Mouse (Mus musculus) embryonic facial prominence, embryonic 14.5 days (tissue): ENCODE measurements at regions not wholly inside any gene's neighbourhood (a gene's known extent, or its start where the extent isn't known, plus 50 kb on each side); places are given as distances from the start of the nearest gene placed in this dataset.

Source experiments
- ATAC-seq: fragments of 200-750 bp; cut with Nextera tagmentation; 2 replicates; pipeline ENCODE4 v1.8.0; 2017; ENCODE audit warnings: low read depth, moderate number of reproducible peaks, moderate TSS enrichment
- DNase-seq: peaks from one replicate; pipeline ENCODE4 v3.0.0-alpha.2; 2015; ENCODE audit warnings: low spot score
- H3K27ac ChIP-seq: fragments of 300-500 bp; sonication (generic); replicated peaks from 2 replicates; pipeline ENCODE4 v1.5.1; 2014; ENCODE audit warnings: low read depth, mild to moderate bottlenecking, low read length, moderate library complexity
- H3K27me3 ChIP-seq: fragments of 300-500 bp; sonication (generic); replicated peaks from 2 replicates; pipeline ENCODE4 v1.6.1; 2014; ENCODE audit warnings: low read length; ENCODE audit not compliant: control insufficient read depth, insufficient read depth
- H3K36me3 ChIP-seq: fragments of 300-500 bp; sonication (generic); 2 replicates; pipeline ENCODE4 v1.6.1; 2014; ENCODE audit warnings: low read length, mixed read lengths; ENCODE audit not compliant: control insufficient read depth, insufficient read depth
- H3K4me1 ChIP-seq: fragments of 300-500 bp; sonication (generic); 2 replicates; pipeline ENCODE4 v1.6.1; 2014; ENCODE audit warnings: antibody characterized with exemption, low read length; ENCODE audit not compliant: control insufficient read depth, insufficient read depth
- H3K4me2 ChIP-seq: fragments of 300-500 bp; sonication (generic); 2 replicates; pipeline ENCODE4 v1.6.1; 2014; ENCODE audit warnings: low read depth, mild to moderate bottlenecking, low read length, moderate library complexity, mixed read lengths
- H3K4me3 ChIP-seq: fragments of 300-500 bp; sonication (generic); 2 replicates; pipeline ENCODE4 v1.5.1; 2014; ENCODE audit warnings: low read depth, mild to moderate bottlenecking, low read length
- H3K9ac ChIP-seq: fragments of 300-500 bp; sonication (generic); 2 replicates; pipeline ENCODE4 v1.6.1; 2014; ENCODE audit warnings: low read depth, mild to moderate bottlenecking, low read length, moderate library complexity, mixed read lengths
- H3K9me3 ChIP-seq: fragments of 300-500 bp; sonication (generic); 2 replicates; pipeline ENCODE4 v1.6.1; 2016; ENCODE audit warnings: low read length; ENCODE audit not compliant: control insufficient read depth
- WGBS: fragments of 180-500 bp; shearing (Covaris S2); extraction: QIAGEN DNeasy Blood & Tissue Kit; methylation state at CpG from one replicate; pipeline ENCODE4 v1.1.7; 2014; 5-methylcytosine and 5-hydroxymethylcytosine counted together

DNA sequence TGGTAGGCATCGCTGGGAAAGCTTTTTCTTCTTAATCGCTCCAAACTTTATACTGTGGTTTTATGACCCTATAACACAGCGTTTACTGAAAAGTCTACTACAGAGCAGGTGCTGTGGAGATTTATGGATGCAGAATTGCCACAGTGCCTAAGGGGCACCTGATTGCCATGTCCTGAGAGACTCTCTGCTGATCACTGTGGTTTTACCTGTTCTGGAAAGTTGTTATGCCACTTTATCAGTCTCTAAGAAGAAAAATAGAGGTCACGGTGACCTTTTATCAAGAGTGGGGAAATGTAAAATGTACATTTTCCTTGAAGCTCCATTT is 250.0 kb downstream of the Trib2 start:
- ATAC-seq: no peak
- peak overlapping the region; percentile 53 for H3K27ac ChIP-seq
- WGBS: 50% methylated on average over 4 of the region's 4 CpGs

GRCm38 (mm10) chr12:15565941-15566784 is 250.6 kb downstream of the Trib2 start:
- ATAC-seq (peak; percentile 93), DNase-seq (peak; percentile 88)
- no peak overlapping the region for H3K4me3 ChIP-seq
- no peak overlapping the region for H3K4me2 ChIP-seq
- peak overlapping the region; percentile 58 for H3K27ac ChIP-seq
- no peak overlapping the region for H3K9ac ChIP-seq
- WGBS: 18% methylated on average over 3 of the region's 3 CpGs
- no peaks in the 10 kb centered on the region for H3K9me3 ChIP-seq
- H3K27me3 ChIP-seq: no peaks in the 10 kb centered on the region
- H3K4me1 ChIP-seq: peaks cover 9% of the 10 kb centered on the region; the same call in 1 of the 2 replicates
- no peaks in the 10 kb centered on the region for H3K36me3 ChIP-seq

More for the DNA sequence above, 250.0 kb downstream of the Trib2 start:
- H3K4me2 ChIP-seq: no peak overlapping the region
- peaks cover 9% of the 10 kb centered on the region; the same call in 1 of the 2 replicates for H3K4me1 ChIP-seq
- no peaks in the 10 kb centered on the region for H3K27me3 ChIP-seq
- H3K36me3 ChIP-seq: no peaks in the 10 kb centered on the region
- no peaks in the 10 kb centered on the region for H3K9me3 ChIP-seq
- H3K4me3 ChIP-seq: no peak overlapping the region
- no peak for DNase-seq
- H3K9ac ChIP-seq: no peak overlapping the region

GRCm38 (mm10) chr12:15562826-15563225 is 253.9 kb downstream of the Trib2 start:
- ATAC-seq (no peak), DNase-seq (no peak)
- WGBS: 54% methylated on average over 4 of the region's 4 CpGs
- no peak overlapping the region for H3K4me2 ChIP-seq
- H3K27ac ChIP-seq: no peak overlapping the region
- H3K9me3 ChIP-seq: no peaks in the 10 kb centered on the region
- no peaks in the 10 kb centered on the region for H3K27me3 ChIP-seq
- H3K4me3 ChIP-seq: no peak overlapping the region
- H3K4me1 ChIP-seq: peaks cover 9% of the 10 kb centered on the region; the same call in 1 of the 2 replicates
- no peaks in the 10 kb centered on the region for H3K36me3 ChIP-seq
- H3K9ac ChIP-seq: no peak overlapping the region

DNA sequence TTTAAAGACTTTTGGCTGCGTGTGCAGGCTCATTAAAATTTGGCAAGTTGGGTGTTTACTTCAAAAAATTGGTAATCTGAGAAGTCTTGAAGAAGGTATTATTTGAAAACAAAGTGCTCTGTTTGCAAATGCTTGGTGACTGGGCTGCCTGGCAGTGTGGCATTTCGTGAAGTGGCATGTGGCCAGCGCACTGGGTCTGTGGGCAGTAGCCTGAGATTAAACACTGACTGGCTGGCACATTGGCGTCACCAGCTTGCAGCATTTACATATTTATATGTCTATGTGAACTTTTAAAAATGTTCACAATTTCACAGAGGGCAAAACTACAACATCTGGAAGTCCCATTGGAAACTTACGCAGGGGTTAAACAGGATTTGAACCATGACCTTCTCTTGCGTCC is 261.3 kb downstream of the Trib2 start:
- H3K9me3 ChIP-seq: no peaks in the 10 kb centered on the region
- H3K27ac ChIP-seq: no peak overlapping the region
- WGBS: 82% methylated on average over 6 of the region's 6 CpGs
- no peak overlapping the region for H3K4me2 ChIP-seq
- no peaks in the 10 kb centered on the region for H3K27me3 ChIP-seq
- H3K4me1 ChIP-seq: peaks cover 10% of the 10 kb centered on the region
- H3K36me3 ChIP-seq: no peaks in the 10 kb centered on the region
- ATAC-seq (no peak), DNase-seq (no peak)
- H3K4me3 ChIP-seq: no peak overlapping the region
- H3K9ac ChIP-seq: no peak overlapping the region

DNA sequence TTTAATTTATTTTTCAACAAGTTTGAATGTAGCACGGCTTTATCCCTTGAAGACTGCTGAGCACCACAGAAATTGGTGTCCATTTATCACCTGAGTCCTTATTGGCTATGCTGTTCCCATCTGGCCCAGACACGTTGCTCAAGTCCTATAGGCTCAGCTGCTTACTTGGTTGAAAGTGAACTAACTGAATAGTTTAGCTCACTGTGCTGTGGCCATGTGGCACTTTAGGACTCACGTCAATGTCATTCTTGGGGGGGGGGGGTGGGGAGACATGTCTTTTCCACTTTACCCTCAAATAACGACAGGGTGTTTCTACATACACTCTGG is 263.1 kb downstream of the Trib2 start:
- ATAC-seq: no peak
- H3K9ac ChIP-seq: no peak overlapping the region

DNA sequence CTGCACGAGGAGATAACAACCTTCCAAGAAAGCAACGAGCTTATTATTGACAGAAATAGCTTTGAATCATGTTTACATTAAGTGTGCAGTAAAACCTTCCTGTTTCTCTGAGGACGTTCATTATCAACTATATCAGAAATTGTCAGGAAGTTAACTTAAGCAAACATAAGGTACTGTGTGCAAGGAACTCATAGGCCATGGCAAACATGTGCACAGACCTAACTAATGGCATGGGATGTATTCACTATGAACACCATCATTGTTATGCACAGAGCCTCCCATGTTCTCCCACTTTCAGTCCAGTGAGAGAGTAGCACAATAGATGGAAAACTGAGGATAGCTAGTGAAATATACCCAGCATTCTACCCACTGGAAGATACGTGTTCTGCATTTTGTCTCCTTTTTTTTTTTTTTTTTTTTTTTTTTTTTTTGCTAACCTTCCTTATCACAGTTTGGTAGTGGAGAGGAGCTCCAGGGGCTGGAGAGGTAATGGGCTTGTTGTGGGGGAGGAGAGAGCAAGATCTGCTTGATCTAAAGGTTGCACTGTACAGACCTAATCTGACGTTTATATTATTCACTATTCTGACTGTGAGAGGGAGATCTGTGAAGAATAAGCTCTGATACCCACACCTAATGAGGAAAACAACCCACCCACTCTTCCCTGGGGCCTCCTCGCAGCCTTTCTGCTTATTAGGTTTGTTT is 263.6 kb downstream of the Trib2 start:
- Histone ChIP-seq H3K27me3 (no peaks in the 10 kb centered on the region), H3K4me2 (no peak overlapping the region), H3K9me3 (no peaks in the 10 kb centered on the region), H3K9ac (no peak overlapping the region), H3K36me3 (no peaks in the 10 kb centered on the region), H3K4me1 (peaks cover 10% of the 10 kb centered on the region), H3K4me3 (no peak overlapping the region), H3K27ac (no peak overlapping the region)
- ATAC-seq: no peak
- WGBS: 69% methylated on average over 6 of the region's 6 CpGs
- DNase-seq: no peak

More for the DNA sequence above, 263.1 kb downstream of the Trib2 start:
- Histone ChIP-seq H3K4me1 (peaks cover 10% of the 10 kb centered on the region), H3K27ac (no peak overlapping the region), H3K4me3 (no peak overlapping the region), H3K27me3 (no peaks in the 10 kb centered on the region), H3K36me3 (no peaks in the 10 kb centered on the region), H3K9me3 (no peaks in the 10 kb centered on the region), H3K4me2 (no peak overlapping the region)
- no peak for DNase-seq
- 73% methylated on average over 4 of the region's 4 CpGs for WGBS

DNA sequence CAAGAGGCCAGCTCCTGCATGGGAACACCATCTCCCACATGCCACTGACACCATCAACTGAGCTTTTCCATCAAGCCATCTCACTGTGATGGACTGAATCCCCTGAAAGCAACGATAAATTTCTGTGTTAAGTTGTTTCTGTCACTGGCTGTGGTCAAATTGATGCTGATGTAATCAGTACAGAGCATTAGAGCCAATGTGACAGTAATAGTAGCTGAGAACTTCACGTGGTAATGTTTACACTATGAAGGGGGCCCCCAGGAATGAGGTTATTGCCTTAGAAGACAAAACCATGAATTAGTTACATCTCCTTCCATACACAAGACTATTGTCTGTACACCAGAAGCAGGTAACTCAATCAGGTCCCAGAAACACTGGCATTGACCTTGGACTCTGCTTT is 264.5 kb downstream of the Trib2 start:
- H3K36me3 ChIP-seq: no peaks in the 10 kb centered on the region
- H3K9ac ChIP-seq: no peak overlapping the region
- no peaks in the 10 kb centered on the region for H3K9me3 ChIP-seq
- no peak overlapping the region for H3K27ac ChIP-seq
- 72% methylated on average over 2 of the region's 2 CpGs for WGBS
- no peaks in the 10 kb centered on the region for H3K27me3 ChIP-seq
- no peak for DNase-seq
- ATAC-seq: no peak
- no peak overlapping the region for H3K4me3 ChIP-seq
- H3K4me1 ChIP-seq: peaks cover 10% of the 10 kb centered on the region
- no peak overlapping the region for H3K4me2 ChIP-seq

DNA sequence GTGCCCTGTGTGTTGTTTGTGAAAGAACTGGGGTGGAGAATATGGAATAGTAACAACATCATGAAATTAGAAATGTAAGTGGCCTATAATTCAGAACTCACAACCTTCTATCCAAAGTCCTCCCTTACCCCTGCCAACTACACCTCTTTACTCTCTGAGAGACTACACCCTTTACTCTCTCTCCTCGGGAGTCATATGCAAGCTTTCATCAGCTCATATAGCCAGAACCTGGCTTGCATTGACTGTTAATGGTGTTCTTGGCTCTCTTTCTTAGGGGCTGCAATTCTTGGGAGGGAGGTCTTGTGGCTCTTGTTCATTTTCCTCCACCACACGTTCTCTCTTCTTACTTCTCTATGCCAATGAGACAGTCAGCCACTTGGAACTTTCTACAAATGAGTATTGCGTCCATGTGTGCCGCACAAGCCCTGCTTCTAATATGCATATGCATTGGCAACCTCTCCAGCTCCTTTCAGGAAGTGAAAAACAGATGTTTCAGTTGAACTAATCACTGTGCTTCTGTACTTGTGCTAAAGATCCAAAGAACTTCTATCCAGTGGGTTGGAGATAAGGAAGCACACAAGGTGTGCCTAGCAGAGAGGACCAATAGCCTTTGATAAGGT is 265.3 kb downstream of the Trib2 start:
- peak; percentile 57 for ATAC-seq
- H3K4me3 ChIP-seq: no peak overlapping the region
- peak; percentile 87 for DNase-seq
- 33% methylated on average over 4 of the region's 4 CpGs for WGBS
- H3K4me1 ChIP-seq: peaks cover 10% of the 10 kb centered on the region
- H3K27me3 ChIP-seq: no peaks in the 10 kb centered on the region
- no peaks in the 10 kb centered on the region for H3K36me3 ChIP-seq
- no peaks in the 10 kb centered on the region for H3K9me3 ChIP-seq
- no peak overlapping the region for H3K9ac ChIP-seq
- no peak overlapping the region for H3K4me2 ChIP-seq
- H3K27ac ChIP-seq: no peak overlapping the region
